Mouse (Mus musculus) midbrain, embryonic 10.5 days (tissue): Measurements from ENCODE around the gene Tmem87b. TPM values are rescaled to one million over a fixed set of nuclear protein-coding genes. Genes with fewer than 3 reads are reported as not detected.

Source experiments
- DNase-seq: peaks from one replicate; pipeline ENCODE4 v3.0.0-alpha.2; 2017; ENCODE audit warnings: low spot score
- H3K27ac ChIP-seq: fragments of 300-500 bp; sonication (generic); replicated peaks from 2 replicates; pipeline ENCODE4 v1.5.1; 2016; ENCODE audit warnings: mild to moderate bottlenecking
- H3K27me3 ChIP-seq: fragments of 300-500 bp; sonication (generic); 2 replicates; pipeline ENCODE4 v1.6.1; 2016; ENCODE audit warnings: low read depth, mild to moderate bottlenecking; ENCODE audit not compliant: poor library complexity, severe bottlenecking
- H3K36me3 ChIP-seq: fragments of 300-500 bp; sonication (generic); 2 replicates; pipeline ENCODE4 v1.6.1; 2016; ENCODE audit warnings: mild to moderate bottlenecking, moderate library complexity
- H3K4me1 ChIP-seq: fragments of 300-500 bp; sonication (generic); 2 replicates; pipeline ENCODE4 v1.6.1; 2016
- H3K4me3 ChIP-seq: fragments of 300-500 bp; sonication (generic); 2 replicates; pipeline ENCODE4 v1.5.1; 2016; ENCODE audit warnings: mild to moderate bottlenecking, moderate library complexity
- H3K9me3 ChIP-seq: fragments of 300-500 bp; sonication (generic); replicated peaks from 2 replicates; pipeline ENCODE4 v1.6.1; 2016; ENCODE audit warnings: mild to moderate bottlenecking
- whole genome bisulfite sequencing: fragments of 180-500 bp; shearing (Covaris S2); methylation state at CpG from one replicate; pipeline ENCODE4 v1.1.7; 2016; 5-methylcytosine and 5-hydroxymethylcytosine counted together
- polyA plus RNA-seq: library from polyadenylated mRNA; unstranded; fragments of >200 nt; fragmentation: Nextera tagmentation; extraction: Ambion mirVana; gene quantifications from 2 replicates; pipeline ENCODE4 v1.2.1, GENCODE M21; 2016

The Tmem87b gene
- polyA plus RNA-seq, 1 experiment from 2014 or later, result 21.7 TPM

DNA sequence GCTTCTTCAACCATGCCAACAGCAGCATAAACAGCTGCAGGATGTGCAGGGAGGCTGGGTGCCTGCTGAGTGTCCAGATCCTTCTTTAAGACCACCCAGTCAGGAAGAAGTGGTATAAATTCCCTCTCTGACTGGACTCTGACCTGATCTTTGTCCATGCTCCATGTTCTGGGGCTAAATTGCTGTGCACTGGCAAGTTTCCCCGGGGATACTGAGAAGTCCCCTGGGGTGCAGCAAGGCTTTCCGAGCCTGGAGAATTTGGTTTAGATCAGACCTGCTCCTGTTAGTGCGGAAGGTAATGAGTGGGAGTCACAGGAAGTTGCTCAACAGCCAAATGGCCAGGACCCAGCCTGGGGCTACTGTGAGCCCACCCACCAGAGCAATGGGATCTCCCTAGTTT is 47.1 kb downstream of the Tmem87b start:
- Histone ChIP-seq H3K27me3 (peaks cover 39% of the 10 kb centered on the region), H3K27ac (no peak overlapping the region), H3K4me1 (peaks cover 17% of the 10 kb centered on the region), H3K36me3 (no peaks in the 10 kb centered on the region), H3K4me3 (no peak overlapping the region), H3K9me3 (no peaks in the 10 kb centered on the region)
- no peak for DNase-seq
- WGBS, result 78% methylated on average over 3 of the region's 3 CpGs

DNA sequence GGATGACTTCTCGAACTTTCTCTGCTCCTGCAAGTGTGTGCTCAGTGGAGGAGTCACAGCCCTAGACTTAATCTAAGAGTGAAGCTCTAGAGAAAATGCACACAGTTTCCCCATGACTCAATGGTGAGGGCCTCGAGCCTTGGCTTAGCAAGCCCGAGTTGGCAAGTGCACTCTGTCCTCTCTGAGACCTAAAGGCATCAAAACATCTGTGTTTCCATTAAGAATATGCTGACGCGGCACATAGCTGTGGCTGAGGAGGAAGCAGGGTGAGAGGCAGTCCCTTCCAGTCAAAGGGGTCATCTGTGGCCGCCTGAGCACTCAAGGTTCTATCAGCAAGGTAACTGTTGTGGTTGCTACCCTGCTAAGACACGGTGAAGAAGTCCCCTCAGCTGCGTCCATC is 53.7 kb downstream of the Tmem87b start:
- H3K27me3 ChIP-seq, result no peaks in the 10 kb centered on the region
- H3K4me3 ChIP-seq, result no peak overlapping the region
- H3K36me3 ChIP-seq, result no peaks in the 10 kb centered on the region
- 79% methylated on average over 8 of the region's 8 CpGs for WGBS
- H3K4me1 ChIP-seq, result peaks cover 4% of the 10 kb centered on the region; the same call in 1 of the 2 replicates
- H3K9me3 ChIP-seq, result no peaks in the 10 kb centered on the region
- H3K27ac ChIP-seq, result no peak overlapping the region
- DNase-seq, result no peak

DNA sequence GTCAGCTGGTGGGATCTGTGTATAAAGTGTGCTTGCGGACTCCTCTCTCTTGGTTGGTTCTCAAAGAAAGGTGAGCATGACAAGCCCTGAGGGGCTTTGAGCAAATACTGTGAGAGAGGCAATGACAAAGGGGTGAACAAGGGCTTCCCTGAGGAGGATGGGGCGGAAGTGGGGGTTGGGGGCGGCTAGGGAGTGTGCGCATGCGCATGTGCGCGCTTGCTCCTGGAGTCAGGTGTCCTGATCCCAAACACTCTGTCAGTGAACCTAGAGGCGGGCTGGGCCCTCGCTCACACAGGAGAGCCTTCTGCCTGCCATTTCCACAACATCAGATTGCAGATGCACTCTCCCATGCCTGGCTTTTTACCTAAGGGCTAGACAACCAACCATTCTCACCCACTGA is 54.3 kb downstream of the Tmem87b start:
- no peak for DNase-seq
- Histone ChIP-seq H3K4me3 (no peak overlapping the region), H3K27ac (no peak overlapping the region), H3K9me3 (no peaks in the 10 kb centered on the region), H3K4me1 (peaks cover 4% of the 10 kb centered on the region; the same call in 1 of the 2 replicates), H3K27me3 (no peaks in the 10 kb centered on the region), H3K36me3 (no peaks in the 10 kb centered on the region)
- 88% methylated on average over 9 of the region's 9 CpGs for WGBS

GRCm38 (mm10) chr2:128875526-128875925 is 57.6 kb downstream of the Tmem87b start:
- no peaks in the 10 kb centered on the region for H3K9me3 ChIP-seq
- DNase-seq, result no peak
- no peaks in the 10 kb centered on the region for H3K36me3 ChIP-seq
- H3K27me3 ChIP-seq, result no peaks in the 10 kb centered on the region
- H3K4me1 ChIP-seq, result no peaks in the 10 kb centered on the region
- H3K4me3 ChIP-seq, result no peak overlapping the region
- no peak overlapping the region for H3K27ac ChIP-seq
- 85% methylated on average over 8 of the region's 8 CpGs for WGBS

DNA sequence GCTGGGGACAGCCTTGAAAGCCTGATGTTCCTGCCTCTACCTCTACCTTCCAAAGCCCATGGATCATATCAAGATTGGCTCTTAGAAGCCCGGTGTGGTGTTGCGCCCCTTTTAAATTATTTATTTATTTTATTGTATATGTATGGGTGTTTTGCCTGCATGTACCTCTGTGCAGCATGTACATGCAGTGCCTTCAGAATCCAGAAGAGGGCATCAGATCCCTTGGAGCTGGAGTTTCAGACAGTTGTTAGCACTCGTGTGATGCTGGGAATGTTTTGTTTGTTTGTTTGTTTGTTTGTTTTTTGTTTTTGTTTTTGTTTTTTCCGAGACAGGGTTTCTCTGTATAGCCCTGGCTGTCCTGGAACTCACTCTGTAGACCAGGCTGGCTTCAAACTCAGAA is 63.3 kb downstream of the Tmem87b start:
- Histone ChIP-seq H3K27ac (no peak overlapping the region), H3K36me3 (no peaks in the 10 kb centered on the region), H3K27me3 (no peaks in the 10 kb centered on the region), H3K9me3 (no peaks in the 10 kb centered on the region), H3K4me3 (no peak overlapping the region), H3K4me1 (no peaks in the 10 kb centered on the region)
- 73% methylated on average over 4 of the region's 4 CpGs for WGBS
- DNase-seq, result no peak

DNA sequence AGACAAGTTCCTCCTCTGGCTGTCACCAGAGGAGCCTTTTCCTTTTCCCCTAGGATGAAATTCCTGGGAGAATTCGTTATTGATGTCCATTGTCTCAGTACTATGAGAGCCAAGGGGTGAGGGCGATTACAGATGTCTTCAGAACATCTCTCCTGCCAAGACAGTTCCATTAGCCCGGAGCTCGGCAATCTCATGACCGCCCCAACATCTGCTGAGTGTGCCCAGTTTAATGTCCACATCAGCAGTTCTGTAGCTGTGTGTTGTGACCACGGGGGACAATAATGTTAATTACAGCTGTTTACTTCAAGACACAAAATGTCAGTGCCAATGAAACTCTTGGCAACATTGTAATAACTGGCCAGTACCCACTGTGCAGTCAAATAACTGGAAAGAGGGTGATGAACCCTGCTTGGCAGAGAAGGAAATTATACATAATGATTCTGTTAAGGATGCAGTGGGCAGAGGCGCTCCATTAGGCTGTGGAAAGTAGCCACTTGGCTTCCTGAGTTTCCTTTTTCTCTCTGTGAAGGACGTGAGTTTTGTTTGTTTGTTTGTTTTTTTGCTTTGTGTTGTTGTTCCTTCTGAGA is 67.4 kb downstream of the Tmem87b start:
- no peaks in the 10 kb centered on the region for H3K27me3 ChIP-seq
- no peak overlapping the region for H3K27ac ChIP-seq
- H3K4me3 ChIP-seq, result no peak overlapping the region
- DNase-seq, result no peak
- no peaks in the 10 kb centered on the region for H3K9me3 ChIP-seq
- H3K36me3 ChIP-seq, result no peaks in the 10 kb centered on the region
- H3K4me1 ChIP-seq, result no peaks in the 10 kb centered on the region
- 76% methylated on average over 8 of the region's 8 CpGs for WGBS

DNA sequence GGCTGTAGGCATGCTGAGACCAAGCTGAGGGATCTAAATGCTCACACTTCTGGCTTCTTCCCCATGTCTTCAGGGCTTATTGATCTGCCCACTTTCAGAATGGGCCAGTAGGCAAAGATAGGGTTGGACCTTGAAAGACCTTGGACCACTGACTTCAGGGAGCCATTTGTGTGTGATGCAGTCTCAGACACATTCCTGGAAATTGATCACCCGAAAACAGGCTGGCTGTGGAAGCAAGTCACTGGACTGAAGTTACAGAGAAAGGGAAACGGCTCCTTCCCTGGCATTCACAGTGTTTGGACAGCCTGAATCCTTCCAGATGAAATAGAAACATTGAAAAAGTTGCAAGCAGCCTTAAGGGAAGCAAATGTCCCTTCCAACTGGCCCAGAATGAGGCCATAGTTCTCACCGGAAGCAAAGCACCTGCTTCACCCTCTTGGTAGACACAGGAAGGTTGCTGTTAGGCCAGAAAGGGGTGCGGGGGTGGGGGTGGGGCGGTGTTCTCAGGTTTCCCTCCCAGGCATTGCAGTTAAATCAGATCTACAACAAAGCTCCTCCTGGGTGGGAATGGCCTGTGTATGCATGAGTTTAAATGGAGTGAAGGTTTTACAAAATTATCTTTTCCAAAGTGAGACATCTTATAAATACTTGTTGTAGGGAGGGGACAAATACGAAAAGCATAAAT is 70.1 kb downstream of the Tmem87b start:
- Histone ChIP-seq H3K36me3 (no peaks in the 10 kb centered on the region), H3K4me1 (peaks cover 8% of the 10 kb centered on the region), H3K27me3 (peaks cover 12% of the 10 kb centered on the region), H3K9me3 (0 out of 2 replicates have a peak, but pooled peaks cover 4% of the 10 kb centered on the region), H3K27ac (no peak overlapping the region), H3K4me3 (no peak overlapping the region)
- DNase-seq, result no peak
- 54% methylated on average over 6 of the region's 6 CpGs for WGBS

GRCm38 (mm10) chr2:128890661-128891335 is 72.9 kb downstream of the Tmem87b start:
- Histone ChIP-seq H3K27ac (no peak overlapping the region), H3K4me1 (peaks cover 8% of the 10 kb centered on the region), H3K36me3 (no peaks in the 10 kb centered on the region), H3K4me3 (no peak overlapping the region), H3K27me3 (peaks cover 13% of the 10 kb centered on the region), H3K9me3 (0 out of 2 replicates have a peak, but pooled peaks cover 4% of the 10 kb centered on the region)
- no peak for DNase-seq
- 89% methylated on average over 4 of the region's 4 CpGs for WGBS

DNA sequence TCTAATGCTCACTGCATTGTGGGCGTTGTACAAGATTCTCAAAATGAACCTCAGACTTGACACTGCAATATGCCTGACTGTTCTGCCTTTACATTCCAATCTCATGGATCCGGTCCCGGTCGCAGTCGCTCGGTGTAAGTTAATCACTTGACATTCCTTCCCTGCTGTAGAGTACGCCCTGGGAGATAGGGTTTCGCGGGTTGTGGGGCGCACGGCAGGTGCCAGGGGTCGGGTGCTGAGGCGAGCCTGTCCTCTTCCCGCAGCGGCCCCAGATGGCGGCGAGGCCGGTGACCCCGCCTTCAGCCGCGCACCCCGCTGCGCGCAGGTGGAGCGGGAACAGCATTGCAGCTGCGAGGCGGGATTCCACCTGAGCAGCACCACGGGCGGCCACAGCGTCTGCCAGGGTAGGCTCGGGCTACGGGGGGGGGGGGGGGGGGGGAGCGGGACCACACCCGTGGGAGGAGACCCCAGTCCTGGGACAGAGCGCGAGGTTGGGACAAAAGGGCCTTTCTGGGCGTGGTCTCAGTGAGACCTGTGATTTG is 74.3 kb downstream of the Tmem87b start:
- DNase-seq, result peak; percentile 34
- 0 out of 2 replicates have a peak, but pooled peaks cover 4% of the 10 kb centered on the region for H3K9me3 ChIP-seq
- peak overlapping the region; percentile 9; the same call in 1 of the 2 replicates for H3K27ac ChIP-seq
- peaks cover 8% of the 10 kb centered on the region for H3K4me1 ChIP-seq
- H3K27me3 ChIP-seq, result peaks cover 13% of the 10 kb centered on the region
- 5% methylated on average over 30 of the region's 37 CpGs for WGBS
- peak overlapping the region; percentile 55 for H3K4me3 ChIP-seq
- no peaks in the 10 kb centered on the region for H3K36me3 ChIP-seq

GRCm38 (mm10) chr2:128902843-128903242 is 84.9 kb downstream of the Tmem87b start:
- H3K4me1 ChIP-seq, result no peaks in the 10 kb centered on the region
- H3K36me3 ChIP-seq, result no peaks in the 10 kb centered on the region
- H3K27me3 ChIP-seq, result no peaks in the 10 kb centered on the region
- H3K9me3 ChIP-seq, result peaks cover 8% of the 10 kb centered on the region; the same call in 1 of the 2 replicates
- DNase-seq, result no peak
- 91% methylated on average over 6 of the region's 6 CpGs for WGBS
- no peak overlapping the region for H3K4me3 ChIP-seq
- no peak overlapping the region for H3K27ac ChIP-seq

- Histone ChIP-seq H3K9me3 (peaks cover 8% of the 10 kb centered on the region; the same call in 1 of the 2 replicates), H3K27ac (no peak overlapping the region), H3K27me3 (no peaks in the 10 kb centered on the region), H3K4me1 (no peaks in the 10 kb centered on the region), H3K36me3 (no peaks in the 10 kb centered on the region), H3K4me3 (no peak overlapping the region)
- 87% methylated on average over 3 of the region's 3 CpGs for WGBS
- no peak for DNase-seq
These were observed 85.7 kb downstream of the Tmem87b start for GRCm38 (mm10) chr2:128903661-128904060.
